Mouse (Mus musculus): ENCODE results near the gene Dnajc11. TPM values are rescaled to one million over a fixed set of nuclear protein-coding genes. Genes with fewer than 3 reads are reported as not detected.
A peak's percentile ranks its signal among the peaks of the same experiment; 100 is the strongest.

Dnajc11 gene
- polyA plus RNA-seq, 1 experiment: 45.5 TPM

- H3K4me2 ChIP-seq (ENCODE audit: low read depth): peak overlapping the region; percentile 98
- no peak overlapping the region for H3ac ChIP-seq (ENCODE audit: control insufficient read depth, insufficient read length)
- TF ChIP-seq USF1 (IDR thresholded peaks at IDR 0.05; ENCODE audit: low read depth) (no peak), POLR2A (IDR thresholded peaks at IDR 0.05; ENCODE audit: insufficient read length, low read depth) (no peak), E2F4 (IDR thresholded peaks at IDR 0.05; ENCODE audit: insufficient read depth) (no peak), REST (IDR thresholded peaks at IDR 0.05; ENCODE audit: insufficient read depth, insufficient read length) (no peak), TCF3 (IDR thresholded peaks at IDR 0.05; ENCODE audit: insufficient read length, low read depth) (no peak), SRF (IDR thresholded peaks at IDR 0.05; ENCODE audit: control insufficient read depth, insufficient read length, low read depth) (no peak), MYOG (IDR thresholded peaks at IDR 0.05; ENCODE audit: control insufficient read depth in 1 of 3, insufficient read depth in 1 of 3, insufficient read length in 2 of 3, low read depth in 2 of 3) (no peak), TCF12 (IDR thresholded peaks at IDR 0.05; ENCODE audit: insufficient read depth, poor library complexity, severe bottlenecking) (no peak), MAX (IDR thresholded peaks at IDR 0.05; ENCODE audit: low read depth) (no peak)
- H3K36me3 ChIP-seq (ENCODE audit: control insufficient read depth, insufficient read depth): no peaks in the 10 kb centered on the region
- no peaks in the 10 kb centered on the region for H3K27me3 ChIP-seq (ENCODE audit: control insufficient read depth, insufficient read depth, insufficient read length)
- H3K79me2 ChIP-seq (ENCODE audit: control insufficient read depth, insufficient read depth): peaks cover 27% of the 10 kb centered on the region
- H3K4me3 ChIP-seq: peak overlapping the region; percentile 50
Measured at GRCm38 (mm10) chr4:151997701-151998100, 64.2 kb downstream of the Dnajc11 start.

- H3K36me3 ChIP-seq (ENCODE audit: control insufficient read depth, insufficient read depth): no peaks in the 10 kb centered on the region
- no peak overlapping the region for H3ac ChIP-seq (ENCODE audit: control insufficient read depth, insufficient read length)
- no peak overlapping the region for H3K4me2 ChIP-seq (ENCODE audit: low read depth)
- H3K79me2 ChIP-seq (ENCODE audit: control insufficient read depth, insufficient read depth): peaks cover 9% of the 10 kb centered on the region
- no peak for TF ChIP-seq MYOG (IDR thresholded peaks at IDR 0.05; ENCODE audit: control insufficient read depth in 1 of 3, insufficient read depth in 1 of 3, insufficient read length in 2 of 3, low read depth in 2 of 3)
- TF ChIP-seq MYOD1 (IDR thresholded peaks at IDR 0.05; ENCODE audit: control insufficient read depth in 1 of 3, insufficient read length in 2 of 3, low read depth in 2 of 3): no peak
- no peak for TF ChIP-seq USF1 (IDR thresholded peaks at IDR 0.05; ENCODE audit: low read depth)
- TF ChIP-seq E2F4 (IDR thresholded peaks at IDR 0.05; ENCODE audit: insufficient read depth): no peak
- TF ChIP-seq TCF12 (IDR thresholded peaks at IDR 0.05; ENCODE audit: insufficient read depth, poor library complexity, severe bottlenecking): no peak
- no peak overlapping the region for H3K4me3 ChIP-seq
- H3K27me3 ChIP-seq (ENCODE audit: control insufficient read depth, insufficient read depth, insufficient read length): no peaks in the 10 kb centered on the region
Measured at GRCm38 (mm10) chr4:151999481-151999880, 66.0 kb downstream of the Dnajc11 start.

GRCm38 (mm10) chr4:152000906-152001305 is 67.4 kb downstream of the Dnajc11 start:
- no peak for TF ChIP-seq SRF (IDR thresholded peaks at IDR 0.05; ENCODE audit: control insufficient read depth, insufficient read length, low read depth)
- TF ChIP-seq MYOD1 (IDR thresholded peaks at IDR 0.05; ENCODE audit: control insufficient read depth in 1 of 3, insufficient read length in 2 of 3, low read depth in 2 of 3): no peak
- TF ChIP-seq REST (IDR thresholded peaks at IDR 0.05; ENCODE audit: insufficient read depth, insufficient read length): no peak
- no peak for TF ChIP-seq CEBPB (IDR thresholded peaks at IDR 0.05; ENCODE audit: insufficient read depth, poor library complexity, severe bottlenecking)
- TF ChIP-seq E2F4 (IDR thresholded peaks at IDR 0.05; ENCODE audit: insufficient read depth): no peak
- H3K36me3 ChIP-seq (ENCODE audit: control insufficient read depth, insufficient read depth): no peaks in the 10 kb centered on the region

GRCm38 (mm10) chr4:152001335-152001734 is 67.8 kb downstream of the Dnajc11 start:
- H3K4me3 ChIP-seq: no peak overlapping the region
- no peak overlapping the region for H3K4me2 ChIP-seq (ENCODE audit: low read depth)
- H3K27me3 ChIP-seq (ENCODE audit: control insufficient read depth, insufficient read depth, insufficient read length): no peaks in the 10 kb centered on the region
- no peaks in the 10 kb centered on the region for H3K36me3 ChIP-seq (ENCODE audit: control insufficient read depth, insufficient read depth)
- peaks cover 4% of the 10 kb centered on the region for H3K79me2 ChIP-seq (ENCODE audit: control insufficient read depth, insufficient read depth)
- TF ChIP-seq MYOD1 (IDR thresholded peaks at IDR 0.05; ENCODE audit: control insufficient read depth in 1 of 3, insufficient read length in 2 of 3, low read depth in 2 of 3): no peak
- no peak for TF ChIP-seq REST (IDR thresholded peaks at IDR 0.05; ENCODE audit: insufficient read depth, insufficient read length)
- TF ChIP-seq TCF3 (IDR thresholded peaks at IDR 0.05; ENCODE audit: insufficient read length, low read depth): no peak
- H3ac ChIP-seq (ENCODE audit: control insufficient read depth, insufficient read length): no peak overlapping the region

More at GRCm38 (mm10) chr4:152000906-152001305, 67.4 kb downstream of the Dnajc11 start:
- Histone ChIP-seq H3K4me2 (ENCODE audit: low read depth) (no peak overlapping the region), H3K4me3 (no peak overlapping the region), H3ac (ENCODE audit: control insufficient read depth, insufficient read length) (no peak overlapping the region), H3K79me2 (ENCODE audit: control insufficient read depth, insufficient read depth) (peaks cover 4% of the 10 kb centered on the region), H3K27me3 (ENCODE audit: control insufficient read depth, insufficient read depth, insufficient read length) (no peaks in the 10 kb centered on the region)

GRCm38 (mm10) chr4:152002063-152002462 is 68.6 kb downstream of the Dnajc11 start:
- peaks cover 4% of the 10 kb centered on the region for H3K79me2 ChIP-seq (ENCODE audit: control insufficient read depth, insufficient read depth)
- no peak overlapping the region for H3K4me2 ChIP-seq (ENCODE audit: low read depth)
- no peaks in the 10 kb centered on the region for H3K36me3 ChIP-seq (ENCODE audit: control insufficient read depth, insufficient read depth)
- no peak overlapping the region for H3K4me3 ChIP-seq
- TF ChIP-seq POLR2A (IDR thresholded peaks at IDR 0.05; ENCODE audit: insufficient read length, low read depth) (no peak), TCF12 (IDR thresholded peaks at IDR 0.05; ENCODE audit: insufficient read depth, poor library complexity, severe bottlenecking) (no peak), REST (IDR thresholded peaks at IDR 0.05; ENCODE audit: insufficient read depth, insufficient read length) (no peak), E2F4 (IDR thresholded peaks at IDR 0.05; ENCODE audit: insufficient read depth) (no peak), SRF (IDR thresholded peaks at IDR 0.05; ENCODE audit: control insufficient read depth, insufficient read length, low read depth) (no peak), MYOG (IDR thresholded peaks at IDR 0.05; ENCODE audit: control insufficient read depth in 1 of 3, insufficient read depth in 1 of 3, insufficient read length in 2 of 3, low read depth in 2 of 3) (no peak), POLR2AphosphoS2 (IDR thresholded peaks at IDR 0.05; ENCODE audit: insufficient read length, low read depth) (no peak), MAX (IDR thresholded peaks at IDR 0.05; ENCODE audit: low read depth) (no peak), USF1 (IDR thresholded peaks at IDR 0.05; ENCODE audit: low read depth) (no peak), TCF3 (IDR thresholded peaks at IDR 0.05; ENCODE audit: insufficient read length, low read depth) (no peak), MYOD1 (IDR thresholded peaks at IDR 0.05; ENCODE audit: control insufficient read depth in 1 of 3, insufficient read length in 2 of 3, low read depth in 2 of 3) (no peak), CEBPB (IDR thresholded peaks at IDR 0.05; ENCODE audit: insufficient read depth, poor library complexity, severe bottlenecking) (no peak)
- no peaks in the 10 kb centered on the region for H3K27me3 ChIP-seq (ENCODE audit: control insufficient read depth, insufficient read depth, insufficient read length)
- no peak overlapping the region for H3ac ChIP-seq (ENCODE audit: control insufficient read depth, insufficient read length)
